Comparison of ENCODE assay signal across 9 mouse cellular contexts in the genomic region with DNA sequence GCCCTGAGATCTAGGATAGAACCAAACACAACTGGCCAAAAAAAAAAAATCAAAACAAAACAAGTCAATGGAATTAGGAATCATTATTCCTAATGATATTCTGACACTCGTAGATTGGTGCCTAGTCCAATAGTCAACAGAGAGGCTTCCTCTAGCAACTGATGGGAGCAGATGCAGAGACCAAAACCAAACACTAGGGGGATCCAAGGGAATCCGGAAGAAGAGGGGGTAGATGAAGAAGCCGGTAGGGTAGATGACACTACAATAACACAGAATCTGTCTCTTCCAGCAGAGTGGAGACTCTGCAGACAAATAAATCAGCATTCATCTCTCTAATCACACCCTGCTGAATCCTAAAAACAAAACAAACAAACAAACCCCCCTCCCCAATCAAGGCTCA. TPM values are rescaled to one million over a fixed set of nuclear protein-coding genes. Genes with fewer than 3 reads are reported as not detected.
DNase-seq lines count a peak whose midpoint lies in the region; ATAC-seq and TF ChIP-seq lines count a peak whose summit lies in the region.
"Had no signal": no experiment of that assay in that cellular context is flagged by ENCODE, and none has a peak within 500 bp of the region (broad histone marks: within the 10 kb centered on the region; RNA-seq: fewer than 3 reads in every experiment).

No protein-coding gene starts in this region.

- no peak overlapping the region for H3K4me2 ChIP-seq in kidney, embryonic 16.5 days (replicated peaks; ENCODE audit: low read depth, low read length)
- no peak overlapping the region for H3K4me2 ChIP-seq in midbrain, embryonic 11.5 days
- H3K4me2 ChIP-seq: limb, embryonic 13.5 days had no signal

- peaks cover 4% of the 10 kb centered on the region; the same call in 1 of the 2 replicates for H3K4me1 ChIP-seq in kidney, adult 2 months (ENCODE audit: control insufficient read depth, insufficient read depth, low read length)
- H3K4me1 ChIP-seq in kidney, embryonic 16.5 days (ENCODE audit: insufficient read depth, low read length) = peaks cover 6% of the 10 kb centered on the region
- H3K4me1 ChIP-seq in G1E (ENCODE audit: insufficient read depth, low read depth, low read length) = peaks cover 16% of the 10 kb centered on the region
- H3K4me1 ChIP-seq in midbrain, embryonic 11.5 days (ENCODE audit: control insufficient read depth, insufficient read depth, low read length) = peaks cover 5% of the 10 kb centered on the region

- no peaks in the 10 kb centered on the region for H3K36me3 ChIP-seq in kidney, adult 2 months (ENCODE audit: control insufficient read depth, insufficient read depth, low read length)
- H3K36me3 ChIP-seq in kidney, embryonic 16.5 days (ENCODE audit: insufficient read depth, low read length) = no peaks in the 10 kb centered on the region
- H3K36me3 ChIP-seq in G1E (replicated peaks) = no peaks in the 10 kb centered on the region
- no peaks in the 10 kb centered on the region for H3K36me3 ChIP-seq in splenic B cell, adult 2 months (ENCODE audit: control insufficient read depth, insufficient read depth, low read length, poor library complexity, severe bottlenecking)
- no peaks in the 10 kb centered on the region for H3K36me3 ChIP-seq in midbrain, embryonic 11.5 days (ENCODE audit: control insufficient read depth, insufficient read depth, low read length)
- H3K36me3 ChIP-seq: limb, embryonic 13.5 days had no signal

- WGBS in kidney, adult 2 months = 12% methylated on average over 3 of the region's 3 CpGs
- 28% methylated on average over 3 of the region's 3 CpGs for WGBS in kidney, embryonic 16.5 days
- 44% methylated on average over 3 of the region's 3 CpGs for WGBS in midbrain, embryonic 11.5 days

- intact Hi-C loops in left cerebral cortex, postnatal 36 days (cut with DNase I) = no loop called here

- ATAC-seq in kidney, embryonic 16.5 days (ENCODE audit: low FRiP score, low TSS enrichment) = no peak
- no peak for ATAC-seq in G1E (ENCODE audit: extremely low read depth, insufficient number of reproducible peaks, low FRiP score, poor library complexity, severe bottlenecking)
- ATAC-seq in midbrain, embryonic 11.5 days (ENCODE audit: low FRiP score) = no peak

- no peaks in the 10 kb centered on the region for H3K9me3 ChIP-seq in kidney, embryonic 16.5 days (ENCODE audit: low read length)
- H3K9me3 ChIP-seq in G1E (replicated peaks) = no peaks in the 10 kb centered on the region
- H3K9me3 ChIP-seq in midbrain, embryonic 11.5 days (ENCODE audit: control insufficient read depth, low read length) = no peaks in the 10 kb centered on the region
- H3K9me3 ChIP-seq: limb, embryonic 13.5 days had no signal

- no peak overlapping the region for H3K4me3 ChIP-seq in kidney, adult 2 months (ENCODE audit: insufficient read depth, low read depth, low read length)
- H3K4me3 ChIP-seq in kidney, embryonic 16.5 days (ENCODE audit: low read length) = no peak overlapping the region
- no peak overlapping the region for H3K4me3 ChIP-seq in G1E (ENCODE audit: low read depth, low read length)
- H3K4me3 ChIP-seq in midbrain, embryonic 11.5 days (ENCODE audit: low read depth, low read length) = no peak overlapping the region
- H3K4me3 ChIP-seq: limb, embryonic 13.5 days had no signal

- H3K27me3 ChIP-seq in kidney, adult 2 months (replicated peaks; ENCODE audit: control insufficient read depth, insufficient read depth, low read length) = no peaks in the 10 kb centered on the region
- H3K27me3 ChIP-seq in kidney, embryonic 16.5 days (ENCODE audit: insufficient read depth, low read length) = no peaks in the 10 kb centered on the region
- peaks cover 23% of the 10 kb centered on the region for H3K27me3 ChIP-seq in G1E (ENCODE audit: insufficient read depth, low read length)
- H3K27me3 ChIP-seq in splenic B cell, adult 2 months (ENCODE audit: control insufficient read depth, insufficient read depth, low read length, poor library complexity, severe bottlenecking) = no peaks in the 10 kb centered on the region
- H3K27me3 ChIP-seq in midbrain, embryonic 11.5 days (ENCODE audit: control insufficient read depth, insufficient read depth, low read length) = no peaks in the 10 kb centered on the region

- H3K9ac ChIP-seq in kidney, embryonic 16.5 days (replicated peaks; ENCODE audit: low read length) = no peak overlapping the region
- no peak overlapping the region for H3K9ac ChIP-seq in midbrain, embryonic 11.5 days (ENCODE audit: low read length)
- H3K9ac ChIP-seq: limb, embryonic 13.5 days had no signal

- H3K27ac ChIP-seq in kidney, adult 2 months (ENCODE audit: insufficient read depth, low read depth, low read length) = no peak overlapping the region
- H3K27ac ChIP-seq in kidney, embryonic 16.5 days (ENCODE audit: low read length) = no peak overlapping the region
- H3K27ac ChIP-seq in midbrain, embryonic 11.5 days (ENCODE audit: low read depth, low read length) = no peak overlapping the region
- H3K27ac ChIP-seq: limb, embryonic 13.5 days had no signal

- TF ChIP-seq CTCF in kidney, adult 2 months (conservative IDR thresholded peaks at IDR 0.05; ENCODE audit: insufficient read depth, insufficient read length, low read depth, low read length) = peak; percentile 44
- TF ChIP-seq CTCF in G1E (IDR thresholded peaks at IDR 0.05; ENCODE audit: low read depth, low read length) = peak; percentile 54

- no peak for TF ChIP-seq POLR2A in kidney, adult 2 months (IDR thresholded peaks at IDR 0.05; ENCODE audit: low read depth, low read length)

- peak; percentile 72 for DNase-seq in kidney, adult 2 months
- peak; percentile 70 for DNase-seq in G1E (ENCODE audit: low spot score)
- DNase-seq in c-Kit-positive CD71-negative TER-119-negative erythroid progenitor cells, embryonic 14.5 days (ENCODE audit: low read depth) = peak; percentile 60
- DNase-seq in kidney, postnatal 14 days = peak; percentile 59
- peak; percentile 86 for DNase-seq in splenic B cell, adult 2 months (ENCODE audit: low read depth, low spot score)
- no peak for DNase-seq in midbrain, embryonic 11.5 days (ENCODE audit: low spot score, missing footprints)
- no peak for DNase-seq in left cerebral cortex, postnatal 36 days (ENCODE audit: low spot score in 2 of 2)

RNA-seq across cellular contexts. Expression of gene Ilf2, which starts 3.7 kb away (rescaled TPM):
- 19.4 and 22.8 TPM in 2 replicates for polyA plus RNA-seq in kidney, adult 2 months (2012; rRNA removed)
- polyA plus RNA-seq in kidney, embryonic 16.5 days (2015; fragmentation: Nextera tagmentation; extraction: Ambion mirVana) = 219 and 223 TPM in 2 replicates
- 92.4 and 100 TPM in 2 replicates for total RNA-seq in G1E (2014; fragmentation: Nextera tagmentation)
- total RNA-seq in G1E (2017) = 168 and 181 TPM in 2 replicates
- 15.4 and 21.3 TPM in 2 replicates for polyA plus RNA-seq in G1E (2012)
- 338 and 369 TPM in 2 replicates for polyA plus RNA-seq in midbrain, embryonic 11.5 days (2014; fragmentation: Nextera tagmentation; extraction: Ambion mirVana)
- total RNA-seq in left cerebral cortex, postnatal 36 days (2021) = 10 to 100 TPM; 73.5 to 82.2 TPM

RNA-seq across cellular contexts. Expression of gene Npr1, which starts 6.5 kb away (rescaled TPM):
- 51.4 and 55.4 TPM in 2 replicates for polyA plus RNA-seq in kidney, adult 2 months (2012; rRNA removed)
- 20.0 and 20.5 TPM in 2 replicates for polyA plus RNA-seq in kidney, embryonic 16.5 days (2015; fragmentation: Nextera tagmentation; extraction: Ambion mirVana)
- total RNA-seq in G1E (2014; fragmentation: Nextera tagmentation) (not detected in 2 replicates), G1E (2017) (not detected in 2 replicates)
- polyA plus RNA-seq in G1E (2012) = not detected in 2 replicates
- 2.4 and 2.7 TPM in 2 replicates for polyA plus RNA-seq in midbrain, embryonic 11.5 days (2014; fragmentation: Nextera tagmentation; extraction: Ambion mirVana)
- total RNA-seq in left cerebral cortex, postnatal 36 days (2021) = 1 to 10 TPM; 2.5 to 4.2 TPM

RNA-seq across cellular contexts. Expression of gene Snapin, which starts 18.6 kb away (rescaled TPM):
- polyA plus RNA-seq in kidney, adult 2 months (2012; rRNA removed) = 20.7 and 25.3 TPM in 2 replicates
- 73.9 and 80.1 TPM in 2 replicates for polyA plus RNA-seq in kidney, embryonic 16.5 days (2015; fragmentation: Nextera tagmentation; extraction: Ambion mirVana)
- total RNA-seq in G1E (2014; fragmentation: Nextera tagmentation) (58.0 and 61.9 TPM in 2 replicates), G1E (2017) (42.5 and 46.2 TPM in 2 replicates)
- polyA plus RNA-seq in G1E (2012) = 3.4 and 3.5 TPM in 2 replicates
- 70.9 and 77.2 TPM in 2 replicates for polyA plus RNA-seq in midbrain, embryonic 11.5 days (2014; fragmentation: Nextera tagmentation; extraction: Ambion mirVana)
- 10 to 100 TPM; 52.8 to 54.7 TPM for total RNA-seq in left cerebral cortex, postnatal 36 days (2021)

RNA-seq across cellular contexts. Expression of gene Chtop, which starts 37.1 kb away (rescaled TPM):
- 26.6 and 36.6 TPM in 2 replicates for polyA plus RNA-seq in kidney, adult 2 months (2012; rRNA removed)
- 135 and 144 TPM in 2 replicates for polyA plus RNA-seq in kidney, embryonic 16.5 days (2015; fragmentation: Nextera tagmentation; extraction: Ambion mirVana)
- total RNA-seq in G1E (2014; fragmentation: Nextera tagmentation) (78.6 and 89.8 TPM in 2 replicates), G1E (2017) (133 and 135 TPM in 2 replicates)
- 97.0 and 110 TPM in 2 replicates for polyA plus RNA-seq in G1E (2012)
- 138 and 146 TPM in 2 replicates for polyA plus RNA-seq in midbrain, embryonic 11.5 days (2014; fragmentation: Nextera tagmentation; extraction: Ambion mirVana)
- 100 to 1,000 TPM; 160 to 168 TPM for total RNA-seq in left cerebral cortex, postnatal 36 days (2021)

RNA-seq across cellular contexts. Expression of gene Ints3, which starts 38.8 kb away (rescaled TPM):
- 22.9 and 23.6 TPM in 2 replicates for polyA plus RNA-seq in kidney, adult 2 months (2012; rRNA removed)
- polyA plus RNA-seq in kidney, embryonic 16.5 days (2015; fragmentation: Nextera tagmentation; extraction: Ambion mirVana) = 32.7 and 33.3 TPM in 2 replicates
- total RNA-seq in G1E (2014; fragmentation: Nextera tagmentation) = 36.7 and 47.0 TPM in 2 replicates
- 32.5 and 36.2 TPM in 2 replicates for total RNA-seq in G1E (2017)
- 28.2 and 30.8 TPM in 2 replicates for polyA plus RNA-seq in G1E (2012)
- polyA plus RNA-seq in midbrain, embryonic 11.5 days (2014; fragmentation: Nextera tagmentation; extraction: Ambion mirVana) = 34.4 and 34.7 TPM in 2 replicates
- 10 to 100 TPM; 57.6 to 70.1 TPM for total RNA-seq in left cerebral cortex, postnatal 36 days (2021)

Comparison
In these comparisons a context has a peak if more than half of its experiments do, and no peak if none do; other contexts are left out.
1. DNase-seq: peak in kidney, adult 2 months (single experiment), G1E (single experiment), c-Kit-positive CD71-negative TER-119-negative erythroid progenitor cells, embryonic 14.5 days (single experiment), kidney, postnatal 14 days (single experiment) and splenic B cell, adult 2 months (single experiment); none in midbrain, embryonic 11.5 days (single experiment) and left cerebral cortex, postnatal 36 days (0 of 2).